Mouse (Mus musculus) C2C12 (cell line): ENCODE results near the gene Wiz.

ENCODE experiments used
- CEBPB ChIP-seq: IDR thresholded peaks from one replicate; pipeline ENCODE4 v1.6.1; 2011; ENCODE audit warnings: low read depth, mild to moderate bottlenecking, control low read depth, moderate library complexity
- CTCF ChIP-seq: IDR thresholded peaks from one replicate; pipeline ENCODE4 v1.5.1; 2011; ENCODE audit not compliant: control insufficient read depth, insufficient read depth, insufficient read length
- MAX ChIP-seq: IDR thresholded peaks from one replicate; pipeline ENCODE4 v1.6.1; 2011; ENCODE audit warnings: mild to moderate bottlenecking, control low read depth
- MYOD1 ChIP-seq: IDR thresholded peaks from one replicate; pipeline ENCODE4 v1.6.1; 2011; ENCODE audit warnings: low read depth; ENCODE audit not compliant: control insufficient read depth, insufficient read length
- USF1 ChIP-seq: IDR thresholded peaks from one replicate; pipeline ENCODE4 v1.6.1; 2011; ENCODE audit warnings: low read depth, mild to moderate bottlenecking, control low read depth, moderate library complexity

GRCm38 (mm10) chr17:32367706-32368105 is 21.5 kb downstream of the Wiz start:
- TF ChIP-seq CTCF (no peak), USF1 (no peak), CEBPB (no peak), MYOD1 (no peak), MAX (no peak)
